Mouse (Mus musculus) skeletal muscle tissue, adult 2 months (tissue): ENCODE data around the gene Ankrd2.

Experiments used
- DNase-seq: peaks from one replicate; pipeline ENCODE4 v3.0.0-alpha.2; 2012; ENCODE audit warnings: low read depth, low spot score

The Ankrd2 gene

DNA sequence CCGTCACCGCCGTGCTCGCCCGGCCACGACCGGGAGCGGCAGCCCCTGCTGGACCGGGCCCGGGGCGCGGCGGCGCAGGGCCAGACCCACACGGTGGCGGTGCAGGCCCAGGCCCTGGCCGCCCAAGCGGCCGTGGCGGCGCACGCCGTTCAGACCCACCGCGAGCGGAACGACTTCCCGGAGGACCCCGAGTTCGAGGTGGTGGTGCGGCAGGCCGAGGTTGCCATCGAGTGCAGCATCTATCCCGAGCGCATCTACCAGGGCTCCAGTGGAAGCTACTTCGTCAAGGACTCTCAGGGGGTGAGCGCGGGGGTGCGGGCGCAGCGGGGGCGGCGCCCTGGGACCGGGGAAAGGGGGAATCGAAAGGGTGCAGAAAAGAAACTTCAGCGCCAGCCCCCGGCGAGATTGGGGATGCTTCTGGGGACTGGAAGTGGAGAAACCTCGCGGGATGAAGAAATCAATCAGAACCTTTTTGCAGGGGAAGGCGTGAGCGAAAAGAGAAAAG lies 54.9 kb downstream of the Ankrd2 start:
- DNase-seq, result no peak
